Mouse (Mus musculus): ENCODE results near the gene Wfdc5.

Wfdc5 gene

GRCm38 (mm10) chr2:164182692-164183255 is at the start of gene Wfdc5:
Gene Wfdc5 (minus strand): TSS chr2:164182742.
- DNase-seq: peak; percentile 74

- DNase-seq: no peak
These were observed 46.0 kb upstream of the Wfdc5 start for GRCm38 (mm10) chr2:164228361-164229070.

- DNase-seq: no peak
These were observed 39.0 kb upstream of the Wfdc5 start, which contains the start of gene Wfdc15b for GRCm38 (mm10) chr2:164221522-164221921. Gene Wfdc15b (minus strand): TSS chr2:164221660.

- peak; percentile 37 for DNase-seq
These were observed 36.8 kb upstream of the Wfdc5 start for GRCm38 (mm10) chr2:164219295-164219694.

- no peak for DNase-seq
These were observed 30.2 kb upstream of the Wfdc5 start for GRCm38 (mm10) chr2:164212711-164213110.

- no peak for DNase-seq
These were observed 28.4 kb upstream of the Wfdc5 start for GRCm38 (mm10) chr2:164210892-164211291.

- peak; percentile 27 for DNase-seq
These were observed 24.1 kb upstream of the Wfdc5 start for GRCm38 (mm10) chr2:164206676-164207075.

GRCm38 (mm10) chr2:164206011-164206410 is 23.5 kb upstream of the Wfdc5 start:
- DNase-seq: peak; percentile 75

- DNase-seq: peak; percentile 75
These were observed 17.2 kb upstream of the Wfdc5 start, which contains the start of gene Wfdc15a for GRCm38 (mm10) chr2:164199626-164200327. Gene Wfdc15a (minus strand): TSS chr2:164200130.

GRCm38 (mm10) chr2:164196700-164196990 is 14.1 kb upstream of the Wfdc5 start:
- peak; percentile 57 for DNase-seq

GRCm38 (mm10) chr2:164195971-164196699 is 13.6 kb upstream of the Wfdc5 start:
- DNase-seq: peak; percentile 31

- DNase-seq: peak; percentile 12
These were observed 12.6 kb upstream of the Wfdc5 start for GRCm38 (mm10) chr2:164194959-164195630.

GRCm38 (mm10) chr2:164192279-164192678 is 9.7 kb upstream of the Wfdc5 start:
- peak; percentile 54 for DNase-seq

GRCm38 (mm10) chr2:164190576-164190975 is 8.0 kb upstream of the Wfdc5 start, which contains the start of gene Wfdc12:
Gene Wfdc12 (minus strand): TSS chr2:164190608.
- peak; percentile 81 for DNase-seq

- DNase-seq: peak; percentile 50
These were observed 6.2 kb upstream of the Wfdc5 start for GRCm38 (mm10) chr2:164188722-164189121.

GRCm38 (mm10) chr2:164184145-164184719 is 1.7 kb upstream of the Wfdc5 start:
- peak; percentile 86 for DNase-seq

- DNase-seq: peak; percentile 54
These were observed 798 bp upstream of the Wfdc5 start for GRCm38 (mm10) chr2:164183340-164183739.

- peak; percentile 57 for DNase-seq
These were observed 1.8 kb downstream of the Wfdc5 start for GRCm38 (mm10) chr2:164180770-164181169.

- DNase-seq: peak; percentile 92
These were observed 2.4 kb downstream of the Wfdc5 start for GRCm38 (mm10) chr2:164180124-164180523.

GRCm38 (mm10) chr2:164177831-164178230 is 4.7 kb downstream of the Wfdc5 start:
- peak; percentile 70 for DNase-seq

GRCm38 (mm10) chr2:164175850-164176249 is 6.7 kb downstream of the Wfdc5 start:
- no peak for DNase-seq

Data from heart, adult 11 months (tissue).